Mouse (Mus musculus) stomach, postnatal 0 days (tissue): Measurements from ENCODE around the gene Stx11. TPM values are rescaled to one million over a fixed set of nuclear protein-coding genes. Genes with fewer than 3 reads are reported as not detected.

Source experiments
- ATAC-seq: fragments of 200-750 bp; cut with Nextera tagmentation; 2 replicates; pipeline ENCODE4 v1.8.0; 2017; ENCODE audit not compliant: low FRiP score, low TSS enrichment
- DNase-seq: peaks from one replicate; pipeline ENCODE4 v3.0.0-alpha.2; 2016; ENCODE audit warnings: low spot score
- H3K27ac ChIP-seq: fragments of 300-500 bp; sonication (generic); replicated peaks from 2 replicates; pipeline ENCODE4 v1.5.1; 2014; ENCODE audit warnings: mild to moderate bottlenecking, control low read depth
- H3K27me3 ChIP-seq: fragments of 300-500 bp; sonication (generic); 2 replicates; pipeline ENCODE4 v1.6.1; 2014; ENCODE audit warnings: low read length; ENCODE audit not compliant: control insufficient read depth, insufficient read depth
- H3K36me3 ChIP-seq: fragments of 300-500 bp; sonication (generic); 2 replicates; pipeline ENCODE4 v1.6.1; 2014; ENCODE audit warnings: low read length, mixed read lengths; ENCODE audit not compliant: control insufficient read depth, insufficient read depth
- H3K4me1 ChIP-seq: fragments of 300-500 bp; sonication (generic); replicated peaks from 2 replicates; pipeline ENCODE4 v1.6.1; 2014; ENCODE audit warnings: antibody characterized with exemption; ENCODE audit not compliant: control insufficient read depth, insufficient read depth
- H3K4me2 ChIP-seq: fragments of 300-500 bp; sonication (generic); replicated peaks from 2 replicates; pipeline ENCODE4 v1.6.1; 2014; ENCODE audit warnings: low read depth, mild to moderate bottlenecking, control low read depth, moderate library complexity
- H3K4me3 ChIP-seq: fragments of 300-500 bp; sonication (generic); 2 replicates; pipeline ENCODE4 v1.5.1; 2014; ENCODE audit warnings: low read depth, low read length, control low read depth
- H3K9ac ChIP-seq: fragments of 300-500 bp; sonication (generic); 2 replicates; pipeline ENCODE4 v1.6.1; 2014; ENCODE audit warnings: mild to moderate bottlenecking, low read length, control low read depth, mixed read lengths
- H3K9me3 ChIP-seq: fragments of 300-500 bp; sonication (generic); 2 replicates; pipeline ENCODE4 v1.6.1; 2016; ENCODE audit warnings: low read length; ENCODE audit not compliant: control insufficient read depth
- CTCF ChIP-seq: IDR thresholded peaks from 2 replicates; pipeline ENCODE4 v1.5.1; 2016; ENCODE audit warnings: antibody characterized with exemption, low read depth, mild to moderate bottlenecking, moderate library complexity
- EP300 ChIP-seq: optimal IDR thresholded peaks from 2 replicates; pipeline ENCODE3; 2016; ENCODE audit warnings: antibody characterized with exemption
- WGBS: fragments of 180-500 bp; shearing (Covaris S2); extraction: QIAGEN DNeasy Blood & Tissue Kit; methylation state at CpG from one replicate; pipeline ENCODE4 v1.1.7; 2014; 5-methylcytosine and 5-hydroxymethylcytosine counted together
- polyA plus RNA-seq: library from polyadenylated mRNA; unstranded; fragments of >200 nt; fragmentation: Nextera tagmentation; extraction: Ambion mirVana; gene quantifications from 2 replicates; pipeline ENCODE4 v1.2.1, GENCODE M21; 2015

The Stx11 gene
- polyA plus RNA-seq, 1 experiment from 2014 or later, result 3.7 TPM

- DNase-seq, result no peak
- ATAC-seq, result no peak
- Histone ChIP-seq H3K27ac (no peak overlapping the region), H3K4me3 (no peak overlapping the region), H3K9ac (no peak overlapping the region), H3K36me3 (no peaks in the 10 kb centered on the region), H3K9me3 (no peaks in the 10 kb centered on the region), H3K27me3 (no peaks in the 10 kb centered on the region), H3K4me2 (no peak overlapping the region), H3K4me1 (no peaks in the 10 kb centered on the region)
- 66% methylated on average over 7 of the region's 7 CpGs for WGBS
- TF ChIP-seq CTCF (no peak), EP300 (no peak)
Observed at GRCm38 (mm10) chr10:12981071-12981470, 17.0 kb upstream of the Stx11 start.

GRCm38 (mm10) chr10:12977787-12978212 is 13.7 kb upstream of the Stx11 start:
- H3K9me3 ChIP-seq, result no peaks in the 10 kb centered on the region
- H3K36me3 ChIP-seq, result no peaks in the 10 kb centered on the region
- no peak overlapping the region for H3K9ac ChIP-seq
- H3K4me2 ChIP-seq, result no peak overlapping the region
- no peaks in the 10 kb centered on the region for H3K4me1 ChIP-seq
- DNase-seq, result no peak
- H3K4me3 ChIP-seq, result no peak overlapping the region
- WGBS, result 77% methylated on average over 9 of the region's 9 CpGs
- no peak for ATAC-seq
- no peak overlapping the region for H3K27ac ChIP-seq
- no peaks in the 10 kb centered on the region for H3K27me3 ChIP-seq
- TF ChIP-seq EP300 (no peak), CTCF (no peak)

- H3K4me1 ChIP-seq, result no peaks in the 10 kb centered on the region
- 83% methylated on average over 7 of the region's 7 CpGs for WGBS
- no peak overlapping the region for H3K9ac ChIP-seq
- DNase-seq, result no peak
- no peak overlapping the region for H3K4me2 ChIP-seq
- no peak overlapping the region for H3K4me3 ChIP-seq
- no peak overlapping the region for H3K27ac ChIP-seq
- TF ChIP-seq CTCF (no peak), EP300 (no peak)
- ATAC-seq, result no peak
- H3K36me3 ChIP-seq, result no peaks in the 10 kb centered on the region
- H3K27me3 ChIP-seq, result no peaks in the 10 kb centered on the region
- H3K9me3 ChIP-seq, result no peaks in the 10 kb centered on the region
Observed at GRCm38 (mm10) chr10:12976552-12976951, 12.5 kb upstream of the Stx11 start.

- 90% methylated on average over 7 of the region's 7 CpGs for WGBS
- Histone ChIP-seq H3K9me3 (no peaks in the 10 kb centered on the region), H3K4me2 (no peak overlapping the region), H3K27me3 (no peaks in the 10 kb centered on the region), H3K9ac (no peak overlapping the region), H3K4me3 (no peak overlapping the region), H3K4me1 (no peaks in the 10 kb centered on the region), H3K36me3 (no peaks in the 10 kb centered on the region), H3K27ac (no peak overlapping the region)
- no peak for ATAC-seq
- no peak for DNase-seq
- TF ChIP-seq CTCF (no peak), EP300 (no peak)
Observed at GRCm38 (mm10) chr10:12975957-12976356, 11.9 kb upstream of the Stx11 start.

GRCm38 (mm10) chr10:12975461-12975860 is 11.4 kb upstream of the Stx11 start:
- ATAC-seq, result no peak
- no peaks in the 10 kb centered on the region for H3K27me3 ChIP-seq
- WGBS, result 85% methylated on average over 3 of the region's 3 CpGs
- no peaks in the 10 kb centered on the region for H3K9me3 ChIP-seq
- no peak overlapping the region for H3K4me2 ChIP-seq
- no peak for TF ChIP-seq CTCF
- no peak for TF ChIP-seq EP300
- H3K4me3 ChIP-seq, result no peak overlapping the region
- H3K9ac ChIP-seq, result no peak overlapping the region
- H3K36me3 ChIP-seq, result no peaks in the 10 kb centered on the region
- H3K4me1 ChIP-seq, result no peaks in the 10 kb centered on the region
- DNase-seq, result no peak
- no peak overlapping the region for H3K27ac ChIP-seq

- TF ChIP-seq EP300 (no peak), CTCF (no peak)
- ATAC-seq, result no peak
- H3K4me3 ChIP-seq, result no peak overlapping the region
- H3K27me3 ChIP-seq, result no peaks in the 10 kb centered on the region
- no peak for DNase-seq
- H3K27ac ChIP-seq, result no peak overlapping the region
- H3K4me2 ChIP-seq, result no peak overlapping the region
- no peaks in the 10 kb centered on the region for H3K36me3 ChIP-seq
- no peaks in the 10 kb centered on the region for H3K4me1 ChIP-seq
- WGBS, result 93% methylated on average over 6 of the region's 6 CpGs
- H3K9me3 ChIP-seq, result no peaks in the 10 kb centered on the region
- no peak overlapping the region for H3K9ac ChIP-seq
Observed at GRCm38 (mm10) chr10:12974572-12974971, 10.5 kb upstream of the Stx11 start.
